ENCODE assay signal across 9 mouse cellular contexts in the genomic region with DNA sequence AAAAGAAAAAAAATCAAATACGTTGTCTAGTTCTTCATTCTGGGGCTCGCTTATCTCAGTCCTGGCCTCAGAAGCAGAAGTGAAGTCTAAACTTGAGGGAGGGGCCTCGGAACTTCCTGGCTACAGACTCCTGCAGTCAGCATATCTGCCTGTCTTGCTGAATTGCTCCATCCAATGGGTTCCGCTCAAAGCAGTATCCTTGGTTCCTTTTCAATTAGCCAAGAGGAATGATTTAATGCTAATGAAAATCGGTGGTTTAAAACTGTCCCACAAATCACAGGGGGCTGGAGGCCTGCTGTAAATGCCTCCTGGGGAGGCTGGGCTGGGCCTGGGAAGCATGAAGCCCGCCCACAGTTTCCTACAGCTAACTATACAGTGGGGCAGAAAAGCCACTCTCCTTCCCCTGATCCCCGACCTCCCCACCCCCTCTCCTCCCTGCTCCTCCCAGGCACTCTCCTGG. TPM values are rescaled to one million over a fixed set of nuclear protein-coding genes. Genes with fewer than 3 reads are reported as not detected.
DNase-seq lines count a peak whose midpoint lies in the region; ATAC-seq lines count a peak whose summit lies in the region.
"Had no signal": no experiment of that assay in that cellular context is flagged by ENCODE, and none has a peak within 500 bp of the region (broad histone marks: within the 10 kb centered on the region; RNA-seq: fewer than 3 reads in every experiment).

No protein-coding gene starts in this region.

- no peaks in the 10 kb centered on the region for H3K9me3 ChIP-seq in neural tube, embryonic 15.5 days (replicated peaks)
- H3K9me3 ChIP-seq: forebrain, embryonic 13.5 days had no signal

- no peaks in the 10 kb centered on the region for H3K36me3 ChIP-seq in neural tube, embryonic 15.5 days

- 7% methylated on average over 7 of the region's 7 CpGs for WGBS in neural tube, embryonic 15.5 days

- no peaks in the 10 kb centered on the region for H3K27me3 ChIP-seq in neural tube, embryonic 15.5 days (replicated peaks)
- H3K27me3 ChIP-seq: forebrain, embryonic 13.5 days had no signal

- intact Hi-C loops in left cerebral cortex, postnatal 14 days (cut with DNase I): no loop called here

- peak; percentile 36 for DNase-seq in lung, adult 18-20 months
- DNase-seq in lung, postnatal 14 days: no peak
- DNase-seq in kidney, postnatal 14 days: peak; percentile 60
- no peak for DNase-seq in left cerebral cortex, postnatal 14 days (ENCODE audit: low spot score in 2 of 2)
- DNase-seq in spleen, postnatal 4 days (ENCODE audit: low spot score in 2 of 2): no peak
- DNase-seq: adrenal gland, postnatal 25 days had no signal

- no peak overlapping the region for H3K4me2 ChIP-seq in neural tube, embryonic 15.5 days
- H3K4me2 ChIP-seq: forebrain, embryonic 13.5 days had no signal

- peaks cover 26% of the 10 kb centered on the region for H3K4me1 ChIP-seq in brown adipose tissue, adult 24 weeks (ENCODE audit: control insufficient read depth, insufficient read depth, insufficient read length, low read length)
- H3K4me1 ChIP-seq in neural tube, embryonic 15.5 days: peaks cover 29% of the 10 kb centered on the region

- no peak overlapping the region for H3K4me3 ChIP-seq in brown adipose tissue, adult 24 weeks (ENCODE audit: insufficient read depth, low read depth, low read length)
- no peak overlapping the region for H3K4me3 ChIP-seq in neural tube, embryonic 15.5 days (replicated peaks)
- H3K4me3 ChIP-seq: forebrain, embryonic 13.5 days had no signal

- H3K9ac ChIP-seq in neural tube, embryonic 15.5 days (replicated peaks): no peak overlapping the region
- H3K9ac ChIP-seq: forebrain, embryonic 13.5 days had no signal

- peak; percentile 33; the same call in 1 of the 2 replicates for ATAC-seq in neural tube, embryonic 15.5 days (ENCODE audit: low FRiP score)
- ATAC-seq: forebrain, embryonic 13.5 days had no signal

- H3K27ac ChIP-seq in brown adipose tissue, adult 24 weeks (replicated peaks; ENCODE audit: low read depth, low read length): peak overlapping the region; percentile 65
- H3K27ac ChIP-seq in neural tube, embryonic 15.5 days (replicated peaks): no peak overlapping the region
- H3K27ac ChIP-seq: forebrain, embryonic 13.5 days had no signal

RNA-seq across cellular contexts. Expression of a gene that starts 12.9 kb away (rescaled TPM):
- 5.5 and 7.8 TPM in 2 replicates for polyA plus RNA-seq in brown adipose tissue, adult 24 weeks (2012; ENCODE audit: insufficient read depth, insufficient read length, missing spikeins)
- 40.8 and 44.1 TPM in 2 replicates for polyA plus RNA-seq in neural tube, embryonic 15.5 days (2015; fragmentation: Nextera tagmentation; extraction: Ambion mirVana)
- 100 to 1,000 TPM; 146 to 161 TPM for total RNA-seq in left cerebral cortex, postnatal 14 days (2021)

Comparison
In these comparisons a context has a peak if more than half of its experiments do, and no peak if none do; other contexts are left out.
1. DNase-seq: peak in lung, adult 18-20 months (2 of 2) and kidney, postnatal 14 days (single experiment); none in lung, postnatal 14 days (single experiment), left cerebral cortex, postnatal 14 days (0 of 2) and spleen, postnatal 4 days (0 of 2).